Mouse (Mus musculus) heart, embryonic 16.5 days (tissue): ENCODE results near the gene Dbi. TPM values are rescaled to one million over a fixed set of nuclear protein-coding genes. Genes with fewer than 3 reads are reported as not detected.
A peak's percentile ranks its signal among the peaks of the same experiment; 100 is the strongest.

Source experiments
- ATAC-seq: fragments of 200-750 bp; cut with Nextera tagmentation; replicated peaks from 2 replicates; pipeline ENCODE4 v1.8.0; 2017; ENCODE audit warnings: moderate number of reproducible peaks; ENCODE audit not compliant: insufficient read depth, low FRiP score; ENCODE audit errors: extremely low read depth
- H3K27ac ChIP-seq: fragments of 300-500 bp; sonication (generic); 2 replicates; pipeline ENCODE4 v1.5.1; 2014; ENCODE audit warnings: mild to moderate bottlenecking, low read length, control low read depth, moderate library complexity
- H3K27me3 ChIP-seq: fragments of 300-500 bp; sonication (generic); 2 replicates; pipeline ENCODE4 v1.6.1; 2014; ENCODE audit warnings: low read length, mixed read lengths; ENCODE audit not compliant: control insufficient read depth, insufficient read depth
- H3K36me3 ChIP-seq: fragments of 300-500 bp; sonication (generic); 2 replicates; pipeline ENCODE4 v1.6.1; 2014; ENCODE audit not compliant: control insufficient read depth, insufficient read depth
- H3K4me1 ChIP-seq: fragments of 300-500 bp; sonication (generic); 2 replicates; pipeline ENCODE4 v1.6.1; 2014; ENCODE audit warnings: low read length, mixed read lengths; ENCODE audit not compliant: control insufficient read depth, insufficient read depth
- H3K4me2 ChIP-seq: fragments of 300-500 bp; sonication (generic); 2 replicates; pipeline ENCODE4 v1.6.1; 2014; ENCODE audit warnings: low read depth, mild to moderate bottlenecking, control low read depth, low read length
- H3K4me3 ChIP-seq: fragments of 300-500 bp; sonication (generic); 2 replicates; pipeline ENCODE4 v1.5.1; 2014; ENCODE audit warnings: mild to moderate bottlenecking, control low read depth, low read length
- H3K9ac ChIP-seq: fragments of 300-500 bp; sonication (generic); 2 replicates; pipeline ENCODE4 v1.6.1; 2014; ENCODE audit warnings: low read length, control low read depth
- H3K9me3 ChIP-seq: fragments of 300-500 bp; sonication (generic); replicated peaks from 2 replicates; pipeline ENCODE4 v1.6.1; 2016; ENCODE audit warnings: low read length; ENCODE audit not compliant: control insufficient read depth
- WGBS: fragments of 180-500 bp; shearing (Covaris S2); extraction: QIAGEN DNeasy Blood & Tissue Kit; methylation state at CpG from one replicate; pipeline ENCODE4 v1.1.7; 2014; 5-methylcytosine and 5-hydroxymethylcytosine counted together
- polyA plus RNA-seq: library from polyadenylated mRNA; unstranded; fragments of >200 nt; fragmentation: Nextera tagmentation; extraction: Ambion mirVana; gene quantifications from 2 replicates; pipeline ENCODE4 v1.2.1, GENCODE M21; 2015

Dbi gene
- 676 and 692 TPM in 2 replicates for polyA plus RNA-seq

DNA sequence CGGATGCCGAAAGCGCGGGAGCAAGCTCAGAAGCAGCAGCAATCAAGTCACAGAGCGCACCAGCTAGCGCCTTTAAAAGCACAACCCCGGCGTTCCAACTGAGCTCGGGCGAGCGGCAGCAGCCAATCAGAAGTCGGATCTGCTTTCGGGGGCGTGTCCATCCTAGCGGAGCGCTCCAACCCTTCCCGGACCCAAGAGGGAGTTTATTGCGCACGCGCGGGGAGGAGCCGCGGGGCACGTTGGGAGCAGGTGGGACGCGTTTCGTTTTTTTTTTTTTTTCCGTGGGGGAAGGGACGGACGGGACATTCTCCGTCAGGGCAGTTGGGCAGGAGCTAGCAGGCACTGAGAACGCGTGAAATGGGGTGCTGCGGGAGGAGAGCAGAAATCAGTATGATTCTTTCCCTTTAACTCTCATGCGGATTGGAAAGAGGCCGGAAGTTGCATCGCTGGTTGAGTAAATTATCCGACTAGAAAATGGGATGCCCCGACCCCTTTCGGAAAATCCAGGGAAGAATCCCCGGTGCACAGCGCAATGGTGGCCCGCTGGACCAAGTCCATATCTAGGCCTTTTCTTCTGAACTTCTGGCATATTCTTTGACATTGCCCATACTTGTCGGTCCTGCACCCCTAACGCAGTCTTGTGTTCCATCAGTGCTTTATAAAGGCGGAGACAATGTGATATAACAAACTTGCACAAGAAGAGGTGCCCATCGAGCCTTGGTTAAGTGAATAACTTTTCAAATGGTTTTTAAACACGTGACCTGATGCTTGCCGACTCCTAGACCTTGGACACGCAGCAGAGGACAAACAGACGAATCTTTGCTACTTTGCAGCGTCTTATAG, at the start of gene Dbi, which contains the start of gene 3110009E18Rik:
Gene Dbi (minus strand): TSS at position 110 of the 843 bp plus-strand sequence.
Gene 3110009E18Rik (plus strand): TSS at position 219 of the 843 bp plus-strand sequence.
- Histone ChIP-seq H3K9ac (peak within 1 kb of the TSS; percentile 81), H3K4me1 (peaks cover 38% of the 10 kb centered on the region), H3K4me3 (peak within 1 kb of the TSS; percentile 55), H3K27ac (peak within 1 kb of the TSS; percentile 97), H3K4me2 (peak within 1 kb of the TSS; percentile 85), H3K36me3 (peaks cover 5% of the 10 kb centered on the region), H3K9me3 (no peaks in the 10 kb centered on the region), H3K27me3 (no peaks in the 10 kb centered on the region)
- ATAC-seq: peak; percentile 93
- WGBS: 1% methylated on average over 52 of the region's 52 CpGs

DNA sequence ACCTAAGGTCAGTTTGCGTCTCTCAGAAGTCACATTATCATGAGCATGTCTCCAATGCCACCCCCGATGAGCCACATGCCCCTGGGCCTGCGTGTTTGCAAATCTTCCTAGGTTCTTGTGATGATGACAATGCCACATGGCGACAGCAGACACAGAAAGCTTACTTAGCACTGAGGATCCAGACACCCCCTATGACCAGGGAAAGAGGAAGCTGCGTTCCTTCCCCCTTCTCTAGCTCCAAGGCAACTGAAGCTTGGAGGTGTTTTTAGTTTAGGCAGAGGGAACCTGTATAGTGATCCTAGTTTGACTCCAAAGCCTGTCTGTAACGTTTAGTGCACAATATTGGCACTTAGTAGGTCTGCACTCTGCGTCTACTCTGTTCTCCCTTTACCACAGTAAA, 49.4 kb upstream of the Dbi start:
- Histone ChIP-seq H3K9ac (no peak overlapping the region), H3K4me2 (no peak overlapping the region), H3K4me1 (no peaks in the 10 kb centered on the region), H3K36me3 (no peaks in the 10 kb centered on the region), H3K9me3 (no peaks in the 10 kb centered on the region), H3K27ac (no peak overlapping the region), H3K4me3 (no peak overlapping the region), H3K27me3 (no peaks in the 10 kb centered on the region)
- WGBS: 78% methylated on average over 7 of the region's 7 CpGs
- ATAC-seq: no peak

DNA sequence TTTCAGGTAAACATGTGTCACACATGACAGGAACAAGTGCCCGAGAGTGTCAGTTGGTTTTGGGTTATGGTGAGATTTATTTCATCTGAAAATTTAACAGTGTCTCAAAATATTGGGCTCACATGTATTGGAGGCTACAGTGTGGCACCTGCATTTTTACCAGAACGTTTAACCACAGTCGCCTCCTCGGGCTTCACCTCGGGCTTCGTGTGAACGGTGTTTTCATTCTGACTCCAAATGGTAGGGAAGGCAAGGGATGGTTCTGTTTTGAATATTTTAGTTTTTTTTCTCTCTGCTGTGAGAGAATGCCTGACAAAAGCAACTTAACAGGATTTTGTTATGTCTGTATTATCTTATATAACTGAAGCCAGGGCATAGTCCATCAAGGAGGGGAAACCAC, 47.8 kb upstream of the Dbi start:
- no peaks in the 10 kb centered on the region for H3K36me3 ChIP-seq
- WGBS: 82% methylated on average over 7 of the region's 7 CpGs
- ATAC-seq: no peak
- H3K9ac ChIP-seq: no peak overlapping the region
- no peaks in the 10 kb centered on the region for H3K9me3 ChIP-seq
- no peaks in the 10 kb centered on the region for H3K4me1 ChIP-seq
- no peak overlapping the region for H3K4me3 ChIP-seq
- H3K4me2 ChIP-seq: no peak overlapping the region
- no peaks in the 10 kb centered on the region for H3K27me3 ChIP-seq
- H3K27ac ChIP-seq: no peak overlapping the region

DNA sequence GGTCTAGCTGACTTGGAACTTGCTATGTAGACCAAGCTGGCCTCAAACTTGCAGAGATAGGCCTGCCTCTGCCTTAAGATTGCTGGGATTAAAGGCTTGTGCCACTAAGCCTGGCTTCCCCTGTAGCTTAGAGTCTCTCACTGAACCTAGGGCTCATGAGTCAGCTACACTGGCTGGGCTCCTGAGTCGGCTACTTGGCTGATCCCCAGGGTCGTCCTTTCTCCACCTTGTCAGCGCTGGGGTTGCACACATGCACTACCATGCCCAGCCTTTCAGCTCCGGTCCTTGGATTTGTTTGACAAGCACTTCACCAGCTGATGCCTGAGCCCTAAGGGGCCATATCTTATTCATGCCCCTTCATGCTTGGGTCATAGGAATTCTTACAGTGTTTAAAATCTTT, 47.1 kb upstream of the Dbi start:
- Histone ChIP-seq H3K4me1 (no peaks in the 10 kb centered on the region), H3K27me3 (no peaks in the 10 kb centered on the region), H3K4me3 (no peak overlapping the region), H3K9me3 (no peaks in the 10 kb centered on the region), H3K36me3 (no peaks in the 10 kb centered on the region), H3K27ac (no peak overlapping the region), H3K4me2 (no peak overlapping the region), H3K9ac (no peak overlapping the region)
- WGBS: 45% methylated on average over 4 of the region's 4 CpGs
- ATAC-seq: no peak

DNA sequence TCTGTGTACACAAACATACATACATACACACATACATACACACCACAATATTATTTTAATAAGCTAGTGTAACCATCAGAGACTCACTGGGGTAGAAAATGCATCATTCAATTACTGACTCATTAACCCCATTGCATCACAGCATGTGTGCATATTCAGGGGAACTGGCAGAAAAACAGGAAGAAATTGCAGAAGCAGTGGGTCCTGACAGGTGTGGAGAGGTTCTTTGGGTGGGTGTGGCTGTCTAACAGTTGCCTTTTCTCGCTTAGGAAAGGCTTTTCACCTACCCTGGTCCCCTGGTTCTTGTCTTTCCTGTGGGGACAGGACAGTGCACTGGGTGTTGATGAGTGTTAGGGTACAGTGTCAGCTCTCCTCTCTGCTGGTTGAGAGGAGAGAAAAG, 41.7 kb upstream of the Dbi start:
- WGBS: 29% methylated on average over 1 of the region's 1 CpGs
- no peak overlapping the region for H3K4me3 ChIP-seq

DNA sequence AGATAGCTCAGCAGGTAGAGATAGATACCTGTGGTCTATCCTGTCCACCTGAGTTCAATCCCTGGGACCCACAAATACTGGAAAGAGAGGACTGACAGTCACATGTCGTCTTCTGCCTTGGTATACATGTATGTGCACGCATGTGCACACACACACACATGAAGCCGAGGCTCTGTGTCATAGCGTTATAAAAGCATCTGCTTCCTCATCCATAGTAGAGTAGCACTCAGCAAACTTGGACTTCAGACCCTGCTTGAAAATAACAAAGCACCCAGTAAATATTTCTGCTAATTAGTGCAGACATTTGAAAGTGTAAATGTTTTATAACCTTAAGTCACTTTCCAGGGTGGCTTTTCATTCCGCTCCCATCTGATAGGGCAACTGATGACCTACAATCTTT, 40.6 kb upstream of the Dbi start:
- Histone ChIP-seq H3K36me3 (no peaks in the 10 kb centered on the region), H3K9ac (no peak overlapping the region), H3K4me1 (no peaks in the 10 kb centered on the region), H3K9me3 (no peaks in the 10 kb centered on the region), H3K27me3 (no peaks in the 10 kb centered on the region), H3K27ac (no peak overlapping the region), H3K4me3 (no peak overlapping the region), H3K4me2 (no peak overlapping the region)
- WGBS: 87% methylated on average over 5 of the region's 5 CpGs
- no peak for ATAC-seq

More for the DNA sequence above, 41.7 kb upstream of the Dbi start:
- Histone ChIP-seq H3K9me3 (no peaks in the 10 kb centered on the region), H3K9ac (no peak overlapping the region), H3K27me3 (no peaks in the 10 kb centered on the region), H3K36me3 (no peaks in the 10 kb centered on the region), H3K4me1 (no peaks in the 10 kb centered on the region), H3K4me2 (no peak overlapping the region), H3K27ac (no peak overlapping the region)
- ATAC-seq: no peak

DNA sequence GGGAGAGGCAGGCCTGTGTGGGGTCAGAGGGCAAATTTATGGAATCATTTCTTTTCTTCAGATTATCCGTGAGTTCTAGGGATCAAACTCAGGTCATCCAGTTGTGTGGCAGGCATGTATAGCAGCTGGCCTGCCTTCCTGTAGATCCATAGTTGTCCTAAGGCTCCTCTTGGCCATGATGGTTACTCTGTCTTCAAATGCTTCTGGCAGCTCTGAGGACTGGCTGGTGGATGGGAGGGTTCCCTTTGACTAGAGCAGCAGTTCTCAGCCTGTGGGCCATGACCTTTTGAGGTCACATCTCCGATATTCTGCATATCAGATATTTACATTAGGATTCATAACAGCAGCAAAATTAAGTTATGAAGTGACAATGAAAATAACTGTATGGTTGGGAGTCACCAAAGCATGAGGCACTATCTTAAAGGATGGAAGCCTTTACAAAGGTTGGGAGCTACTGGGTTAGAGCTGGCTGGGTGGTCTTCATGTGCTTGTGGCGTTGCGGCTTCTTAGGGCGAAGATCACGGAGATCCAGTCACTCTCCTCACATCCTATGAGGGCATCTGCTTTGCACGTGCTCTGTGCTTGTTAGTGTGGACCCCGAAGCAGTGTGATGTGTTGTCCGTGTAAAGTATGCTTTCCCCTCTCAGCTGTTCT, 37.7 kb upstream of the Dbi start:
- no peak for ATAC-seq

DNA sequence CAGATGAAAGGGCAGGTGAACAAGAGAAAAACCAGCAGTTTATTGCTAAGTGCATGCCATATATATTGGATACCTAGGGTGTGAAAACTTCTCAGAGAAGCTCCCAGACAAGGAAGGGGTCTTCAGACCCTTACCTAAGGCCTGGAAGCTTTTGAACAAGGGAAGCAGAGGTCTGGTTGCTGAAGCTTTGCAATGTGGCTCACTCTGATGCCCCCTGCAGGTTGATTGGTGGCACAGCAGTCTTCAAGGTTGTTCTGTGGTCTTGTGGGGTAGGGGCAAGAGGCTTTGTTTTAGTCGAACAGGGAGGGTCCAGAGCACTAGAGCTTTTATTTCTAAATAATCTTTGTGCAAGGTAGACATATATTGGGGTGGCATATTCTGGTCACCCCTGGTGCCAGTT, 34.4 kb upstream of the Dbi start:
- Histone ChIP-seq H3K27ac (no peak overlapping the region), H3K4me3 (no peak overlapping the region), H3K4me2 (no peak overlapping the region), H3K36me3 (no peaks in the 10 kb centered on the region), H3K9me3 (no peaks in the 10 kb centered on the region), H3K27me3 (no peaks in the 10 kb centered on the region), H3K9ac (no peak overlapping the region), H3K4me1 (no peaks in the 10 kb centered on the region)
- WGBS: 23% methylated on average over 1 of the region's 1 CpGs
- no peak for ATAC-seq

More for the DNA sequence above, 37.7 kb upstream of the Dbi start:
- H3K36me3 ChIP-seq: no peaks in the 10 kb centered on the region
- H3K27ac ChIP-seq: no peak overlapping the region
- no peaks in the 10 kb centered on the region for H3K9me3 ChIP-seq
- WGBS: 79% methylated on average over 9 of the region's 9 CpGs
- no peak overlapping the region for H3K4me2 ChIP-seq
- no peak overlapping the region for H3K9ac ChIP-seq
- H3K4me3 ChIP-seq: no peak overlapping the region
- no peaks in the 10 kb centered on the region for H3K4me1 ChIP-seq
- no peaks in the 10 kb centered on the region for H3K27me3 ChIP-seq

DNA sequence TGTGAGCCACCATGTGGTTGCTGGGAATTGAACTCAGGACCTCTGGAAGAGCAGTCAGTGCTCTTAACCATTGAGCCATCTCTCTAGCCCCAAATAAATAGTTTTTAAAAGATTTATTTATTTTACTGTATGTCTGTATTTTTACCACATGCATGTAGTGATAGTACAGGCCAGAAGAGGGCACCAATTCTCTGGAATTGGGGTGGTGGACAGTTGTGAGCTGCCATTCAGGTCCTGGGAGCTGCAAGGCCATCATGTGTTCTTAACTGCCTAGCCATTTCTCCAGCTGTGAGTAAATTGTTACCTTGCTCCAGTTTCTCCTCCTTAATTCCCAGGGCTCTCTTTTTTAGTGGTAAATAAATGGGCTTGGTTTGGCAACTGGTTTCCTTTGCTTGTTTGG, 33.4 kb upstream of the Dbi start:
- H3K4me2 ChIP-seq: no peak overlapping the region
- no peaks in the 10 kb centered on the region for H3K9me3 ChIP-seq
- H3K4me3 ChIP-seq: no peak overlapping the region
- H3K9ac ChIP-seq: no peak overlapping the region
- ATAC-seq: no peak
- no peaks in the 10 kb centered on the region for H3K4me1 ChIP-seq
- no peaks in the 10 kb centered on the region for H3K36me3 ChIP-seq
- no peaks in the 10 kb centered on the region for H3K27me3 ChIP-seq
- H3K27ac ChIP-seq: no peak overlapping the region
